Mouse (Mus musculus): ENCODE measurements at regions not wholly inside any gene's neighbourhood (a gene's known extent, or its start where the extent isn't known, plus 50 kb on each side); places are given as distances from the start of the nearest gene placed in this dataset.

GRCm38 (mm10) chr14:39869218-39869617 lies 396.3 kb upstream of the Nrg3 start:
- DNase-seq (ENCODE audit: low spot score), result peak; percentile 15

- no peak for DNase-seq (ENCODE audit: low spot score)
Observed at GRCm38 (mm10) chr14:39867163-39867562, 394.3 kb upstream of the Nrg3 start.

GRCm38 (mm10) chr14:39860141-39860540 lies 387.3 kb upstream of the Nrg3 start:
- DNase-seq (ENCODE audit: low spot score), result no peak

- DNase-seq (ENCODE audit: low spot score), result no peak
Observed at GRCm38 (mm10) chr14:39859294-39859693, 386.4 kb upstream of the Nrg3 start.

GRCm38 (mm10) chr14:39853001-39853400 lies 380.1 kb upstream of the Nrg3 start:
- DNase-seq (ENCODE audit: low spot score), result no peak

GRCm38 (mm10) chr14:39852526-39852925 lies 379.6 kb upstream of the Nrg3 start:
- DNase-seq (ENCODE audit: low spot score), result no peak
